In the genomic region with DNA sequence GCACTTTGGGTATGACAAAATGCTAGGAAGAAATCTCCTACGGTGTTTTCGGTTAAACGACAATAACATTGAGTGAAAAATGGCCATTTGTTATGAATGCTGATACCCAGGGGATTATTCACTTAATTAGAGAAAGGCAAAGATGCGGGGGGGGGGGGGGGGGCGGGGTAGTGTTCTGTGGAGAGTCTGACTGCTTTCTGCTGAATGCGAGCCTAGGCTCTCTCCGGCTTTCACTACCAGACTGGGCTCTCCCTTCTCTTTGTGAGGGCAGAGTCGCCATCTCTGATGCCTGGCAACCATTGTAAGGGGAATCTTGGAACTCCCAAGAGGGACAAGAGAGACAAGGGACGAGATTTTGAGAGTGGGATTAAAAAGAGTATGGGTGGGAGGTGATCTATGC, we compare ENCODE assay signal across 18 mouse cellular contexts. TPM values are rescaled to one million over a fixed set of nuclear protein-coding genes. Genes with fewer than 3 reads are reported as not detected.
DNase-seq lines count a peak whose midpoint lies in the region; ATAC-seq and TF ChIP-seq lines count a peak whose summit lies in the region.
"Had no signal": no experiment of that assay in that cellular context is flagged by ENCODE, and none has a peak within 500 bp of the region (broad histone marks: within the 10 kb centered on the region; RNA-seq: fewer than 3 reads in every experiment).

No protein-coding gene starts in this region.

- peaks cover 77% of the 10 kb centered on the region for H3K4me1 ChIP-seq in forebrain, embryonic 10.5 days
- H3K4me1 ChIP-seq in forebrain, postnatal 0 days (ENCODE audit: insufficient read depth), result peaks cover 15% of the 10 kb centered on the region; the same call in 1 of the 2 replicates
- peaks cover 60% of the 10 kb centered on the region for H3K4me1 ChIP-seq in forebrain, embryonic 15.5 days
- peaks cover 52% of the 10 kb centered on the region for H3K4me1 ChIP-seq in midbrain, embryonic 12.5 days
- H3K4me1 ChIP-seq in neural tube, embryonic 15.5 days, result peaks cover 18% of the 10 kb centered on the region

- H3K4me2 ChIP-seq in forebrain, postnatal 0 days (ENCODE audit: low read depth), result no peak overlapping the region
- H3K4me2 ChIP-seq in forebrain, embryonic 15.5 days (replicated peaks), result no peak overlapping the region
- peak overlapping the region; percentile 31 for H3K4me2 ChIP-seq in midbrain, embryonic 12.5 days (replicated peaks)
- no peak overlapping the region for H3K4me2 ChIP-seq in neural tube, embryonic 15.5 days
- H3K4me2 ChIP-seq: heart, embryonic 15.5 days; kidney, embryonic 15.5 days had no signal

- DNase-seq in forebrain, embryonic 10.5 days (ENCODE audit: extremely low spot score, low spot score), result peak; percentile 71
- no peak for DNase-seq in forebrain, postnatal 0 days
- DNase-seq in layer of hippocampus, postnatal 25 days (ENCODE audit: extremely low spot score in 1 of 2, low spot score in 1 of 2), result no peak
- DNase-seq in frontal cortex, postnatal 10 days (ENCODE audit: low spot score in 2 of 2), result no peak
- no peak for DNase-seq in frontal cortex, adult 2 months (ENCODE audit: extremely low spot score in 1 of 2, low spot score in 1 of 2)
- DNase-seq: cerebellum, adult 2 months; layer of hippocampus, adult 9-11 months; left cerebral cortex, postnatal 4 days; lung, postnatal 14 days; thymus, postnatal 36 days had no signal

- no peak overlapping the region for H3K9ac ChIP-seq in forebrain, postnatal 0 days
- H3K9ac ChIP-seq in forebrain, embryonic 15.5 days (replicated peaks), result no peak overlapping the region
- H3K9ac ChIP-seq in midbrain, embryonic 12.5 days (replicated peaks), result no peak overlapping the region
- no peak overlapping the region for H3K9ac ChIP-seq in neural tube, embryonic 15.5 days (replicated peaks)
- H3K9ac ChIP-seq: heart, embryonic 15.5 days; kidney, embryonic 15.5 days; liver, embryonic 14.5 days had no signal

- TF ChIP-seq CTCF in forebrain, postnatal 0 days (IDR thresholded peaks at IDR 0.05; ENCODE audit: low read depth), result no peak

- no peaks in the 10 kb centered on the region for H3K9me3 ChIP-seq in forebrain, embryonic 10.5 days
- H3K9me3 ChIP-seq in forebrain, postnatal 0 days (ENCODE audit: low read length), result no peaks in the 10 kb centered on the region
- no peaks in the 10 kb centered on the region for H3K9me3 ChIP-seq in forebrain, embryonic 15.5 days
- H3K9me3 ChIP-seq in midbrain, embryonic 12.5 days, result no peaks in the 10 kb centered on the region
- no peaks in the 10 kb centered on the region for H3K9me3 ChIP-seq in neural tube, embryonic 15.5 days (replicated peaks)
- H3K9me3 ChIP-seq: heart, embryonic 15.5 days; kidney, embryonic 15.5 days had no signal

- H3K4me3 ChIP-seq in forebrain, embryonic 10.5 days, result peak overlapping the region; percentile 18; the same call in 1 of the 2 replicates
- no peak overlapping the region for H3K4me3 ChIP-seq in forebrain, postnatal 0 days (ENCODE audit: low read depth, low read length)
- no peak overlapping the region for H3K4me3 ChIP-seq in forebrain, embryonic 15.5 days
- no peak overlapping the region for H3K4me3 ChIP-seq in midbrain, embryonic 12.5 days
- H3K4me3 ChIP-seq in neural tube, embryonic 15.5 days (replicated peaks), result no peak overlapping the region
- H3K4me3 ChIP-seq: heart, embryonic 15.5 days; kidney, embryonic 15.5 days had no signal

- H3K27me3 ChIP-seq in forebrain, embryonic 10.5 days (ENCODE audit: poor library complexity, severe bottlenecking), result peaks cover 5% of the 10 kb centered on the region; the same call in 1 of the 2 replicates
- H3K27me3 ChIP-seq in forebrain, postnatal 0 days (ENCODE audit: insufficient read depth, low read length), result no peaks in the 10 kb centered on the region
- H3K27me3 ChIP-seq in forebrain, embryonic 15.5 days, result no peaks in the 10 kb centered on the region
- H3K27me3 ChIP-seq in midbrain, embryonic 12.5 days, result no peaks in the 10 kb centered on the region
- no peaks in the 10 kb centered on the region for H3K27me3 ChIP-seq in neural tube, embryonic 15.5 days (replicated peaks)
- H3K27me3 ChIP-seq: CH12.LX; heart, embryonic 15.5 days; kidney, embryonic 15.5 days had no signal

- whole genome bisulfite sequencing in forebrain, embryonic 10.5 days, result 17% methylated on average over 9 of the region's 9 CpGs
- 10% methylated on average over 9 of the region's 9 CpGs for WGBS in forebrain, postnatal 0 days
- WGBS in forebrain, embryonic 15.5 days, result 3% methylated on average over 9 of the region's 9 CpGs
- WGBS in midbrain, embryonic 12.5 days, result 4% methylated on average over 9 of the region's 9 CpGs
- 10% methylated on average over 9 of the region's 9 CpGs for WGBS in neural tube, embryonic 15.5 days

- no peak for ATAC-seq in forebrain, postnatal 0 days
- no peak for ATAC-seq in forebrain, embryonic 15.5 days (replicated peaks)
- ATAC-seq in midbrain, embryonic 12.5 days (ENCODE audit: low FRiP score, low read depth), result peak; percentile 67; the same call in 1 of the 2 replicates
- no peak for ATAC-seq in neural tube, embryonic 15.5 days (ENCODE audit: low FRiP score)
- ATAC-seq: inflammation-experienced regulatory T-cells, adult 6 months had no signal

- H3K36me3 ChIP-seq in forebrain, embryonic 10.5 days (replicated peaks), result no peaks in the 10 kb centered on the region
- no peaks in the 10 kb centered on the region for H3K36me3 ChIP-seq in forebrain, postnatal 0 days (ENCODE audit: insufficient read depth)
- no peaks in the 10 kb centered on the region for H3K36me3 ChIP-seq in forebrain, embryonic 15.5 days
- no peaks in the 10 kb centered on the region for H3K36me3 ChIP-seq in midbrain, embryonic 12.5 days
- no peaks in the 10 kb centered on the region for H3K36me3 ChIP-seq in neural tube, embryonic 15.5 days
- H3K36me3 ChIP-seq: heart, embryonic 15.5 days; kidney, embryonic 15.5 days had no signal

- peak overlapping the region; percentile 81 for H3K27ac ChIP-seq in forebrain, embryonic 10.5 days
- no peak overlapping the region for H3K27ac ChIP-seq in forebrain, postnatal 0 days (ENCODE audit: low read depth, low read length)
- peak overlapping the region; percentile 71 for H3K27ac ChIP-seq in forebrain, embryonic 15.5 days (replicated peaks)
- peak overlapping the region; percentile 70 for H3K27ac ChIP-seq in midbrain, embryonic 12.5 days (replicated peaks)
- H3K27ac ChIP-seq in neural tube, embryonic 15.5 days (replicated peaks), result peak overlapping the region; percentile 33; the same call in 1 of the 2 replicates
- H3K27ac ChIP-seq: heart, embryonic 15.5 days; kidney, embryonic 15.5 days; liver, embryonic 14.5 days had no signal

RNA-seq across cellular contexts. Expression of gene Cap2, which starts 43.4 kb away (rescaled TPM):
- polyA plus RNA-seq in forebrain, embryonic 10.5 days (2016; fragmentation: Nextera tagmentation; extraction: Ambion mirVana), result 7.0 and 7.3 TPM in 2 replicates
- 16.5 and 19.7 TPM in 2 replicates for total RNA-seq in forebrain, postnatal 0 days (2014; rRNA removed)
- 9.9 and 14.6 TPM in 2 replicates for polyA plus RNA-seq in forebrain, postnatal 0 days (2015; fragmentation: Nextera tagmentation; extraction: Ambion mirVana)
- 13.9 and 16.8 TPM in 2 replicates for polyA plus RNA-seq in forebrain, embryonic 15.5 days (2015; fragmentation: Nextera tagmentation; extraction: Ambion mirVana)
- polyA plus RNA-seq in midbrain, embryonic 12.5 days (2016; fragmentation: Nextera tagmentation; extraction: Ambion mirVana), result 9.6 and 9.9 TPM in 2 replicates
- 6.2 and 7.0 TPM in 2 replicates for polyA plus RNA-seq in neural tube, embryonic 15.5 days (2015; fragmentation: Nextera tagmentation; extraction: Ambion mirVana)
- total RNA-seq in layer of hippocampus, postnatal 25 days (2021), result 100 to 1,000 TPM; 208 to 213 TPM
- polyA plus RNA-seq in frontal cortex, adult 2 months (2012; rRNA removed), result 149 and 159 TPM in 2 replicates
